Mouse (Mus musculus): Measurements from ENCODE around the gene Tmem132a. TPM values are rescaled to one million over a fixed set of nuclear protein-coding genes. Genes with fewer than 3 reads are reported as not detected.

The Tmem132a gene
- total and polyA plus RNA-seq, 3 experiments, result not detected

GRCm38 (mm10) chr19:10810176-10810492 lies 59.6 kb downstream of the Tmem132a start:
- Histone ChIP-seq H3K27me3 (ENCODE audit: control insufficient read depth in 1 of 2, insufficient read depth in 2 of 2, low read length in 2 of 2) (peaks cover 0 to 2% of the 10 kb centered on the region in 2 experiments; a peak in 2 of 4 replicates), H3K27ac (ENCODE audit: control insufficient read depth, low read depth, low read length) (no peak overlapping the region), H3K4me1 (ENCODE audit: control insufficient read depth in 1 of 2, insufficient read depth in 2 of 2, low read length in 2 of 2) (no peaks in the 10 kb centered on the region), H3K9me3 (replicated peaks; ENCODE audit: insufficient read depth, low read length) (no peaks in the 10 kb centered on the region), H3K9ac (ENCODE audit: control insufficient read depth, low read depth, low read length, poor library complexity, severe bottlenecking) (no peak overlapping the region), H3K4me3 (ENCODE audit: control insufficient read depth in 1 of 2, insufficient read depth in 1 of 2, low read depth in 2 of 2, low read length in 2 of 2) (no peak overlapping the region), H3K79me2 (ENCODE audit: control insufficient read depth, insufficient read depth, low read length, poor library complexity) (no peaks in the 10 kb centered on the region), H3K36me3 (ENCODE audit: control insufficient read depth in 1 of 2, insufficient read depth in 2 of 2, low read length in 2 of 2) (no peaks in the 10 kb centered on the region; a peak in 1 of 4 replicates)
- no peak for TF ChIP-seq SIN3A (IDR thresholded peaks at IDR 0.05; ENCODE audit: low read length)
- TF ChIP-seq GABPA (IDR thresholded peaks at IDR 0.05; ENCODE audit: low read depth, low read length), result no peak
- TF ChIP-seq NELFE (IDR thresholded peaks at IDR 0.05; ENCODE audit: low read depth, low read length), result no peak
- TF ChIP-seq ELF1 (IDR thresholded peaks at IDR 0.05; ENCODE audit: low read depth, low read length), result no peak
- no peak for TF ChIP-seq ZNF384 (IDR thresholded peaks at IDR 0.05; ENCODE audit: low read depth, low read length)
- TF ChIP-seq ETS1 (IDR thresholded peaks at IDR 0.05; ENCODE audit: low read depth, low read length), result no peak
- TF ChIP-seq E2F4 (IDR thresholded peaks at IDR 0.05; ENCODE audit: borderline replicate concordance, low read depth, low read length), result no peak
- TF ChIP-seq ZC3H11A (IDR thresholded peaks at IDR 0.05; ENCODE audit: low read depth, low read length), result no peak
- no peak for TF ChIP-seq BHLHE40 (IDR thresholded peaks at IDR 0.05; ENCODE audit: borderline replicate concordance, low read depth, low read length)
- no peak for TF ChIP-seq MEF2A (IDR thresholded peaks at IDR 0.05; ENCODE audit: extremely low read depth, insufficient replicate concordance, low read depth, low read length, poor library complexity, severe bottlenecking)
- TF ChIP-seq RAD21 (IDR thresholded peaks at IDR 0.05; ENCODE audit: low read depth, low read length), result no peak
- TF ChIP-seq CHD2 (IDR thresholded peaks at IDR 0.05; ENCODE audit: low read length), result no peak
- TF ChIP-seq NRF1 (IDR thresholded peaks at IDR 0.05; ENCODE audit: insufficient read depth, low read depth, low read length, poor library complexity, severe bottlenecking), result no peak
- TF ChIP-seq ZMIZ1 (IDR thresholded peaks at IDR 0.05; ENCODE audit: low read depth, low read length), result no peak
- no peak for DNase-seq (ENCODE audit: low read depth, low spot score)

GRCm38 (mm10) chr19:10809428-10810175 lies 60.1 kb downstream of the Tmem132a start:
- peaks cover 2% of the 10 kb centered on the region in 2 experiments; a peak in 3 of 4 replicates for H3K27me3 ChIP-seq (ENCODE audit: control insufficient read depth in 1 of 2, insufficient read depth in 2 of 2, low read length in 2 of 2)
- TF ChIP-seq JUND (IDR thresholded peaks at IDR 0.05; ENCODE audit: low read depth, low read length) (no peak), GATA1 (IDR thresholded peaks at IDR 0.05; ENCODE audit: low read depth, low read length) (no peak), E2F4 (IDR thresholded peaks at IDR 0.05; ENCODE audit: borderline replicate concordance, low read depth, low read length) (no peak), CTCF (IDR thresholded peaks at IDR 0.05 in 2 of 3, conservative IDR thresholded peaks at IDR 0.05 in 1 of 3; ENCODE audit: control insufficient read depth in 1 of 3, insufficient read depth in 1 of 3, low read depth in 2 of 3, low read length in 3 of 3, poor library complexity in 1 of 3, severe bottlenecking in 1 of 3) (no peak), SIN3A (IDR thresholded peaks at IDR 0.05; ENCODE audit: low read length) (no peak), POLR2AphosphoS5 (IDR thresholded peaks at IDR 0.05; ENCODE audit: borderline replicate concordance, low read depth, low read length) (no peak), ZC3H11A (IDR thresholded peaks at IDR 0.05; ENCODE audit: low read depth, low read length) (no peak), MAZ (IDR thresholded peaks at IDR 0.05; ENCODE audit: low read depth, low read length) (no peak), CHD2 (IDR thresholded peaks at IDR 0.05; ENCODE audit: low read length) (no peak), ZNF384 (IDR thresholded peaks at IDR 0.05; ENCODE audit: low read depth, low read length) (no peak), POLR2A (IDR thresholded peaks at IDR 0.05; ENCODE audit: control insufficient read depth in 1 of 2, insufficient read depth in 1 of 2, low read depth in 1 of 2, low read length in 2 of 2, poor library complexity in 1 of 2) (no peak), HCFC1 (IDR thresholded peaks at IDR 0.05; ENCODE audit: low read depth, low read length) (no peak)
- no peaks in the 10 kb centered on the region; a peak in 1 of 4 replicates for H3K36me3 ChIP-seq (ENCODE audit: control insufficient read depth in 1 of 2, insufficient read depth in 2 of 2, low read length in 2 of 2)
- no peak overlapping the region for H3K27ac ChIP-seq (ENCODE audit: control insufficient read depth, low read depth, low read length)
- H3K9me3 ChIP-seq (replicated peaks; ENCODE audit: insufficient read depth, low read length), result no peaks in the 10 kb centered on the region
- DNase-seq (ENCODE audit: low read depth, low spot score), result no peak
- no peak overlapping the region for H3K4me3 ChIP-seq (ENCODE audit: control insufficient read depth in 1 of 2, insufficient read depth in 1 of 2, low read depth in 2 of 2, low read length in 2 of 2)
- H3K4me1 ChIP-seq (ENCODE audit: control insufficient read depth in 1 of 2, insufficient read depth in 2 of 2, low read length in 2 of 2), result no peaks in the 10 kb centered on the region
- H3K9ac ChIP-seq (ENCODE audit: control insufficient read depth, low read depth, low read length, poor library complexity, severe bottlenecking), result no peak overlapping the region
- no peaks in the 10 kb centered on the region for H3K79me2 ChIP-seq (ENCODE audit: control insufficient read depth, insufficient read depth, low read length, poor library complexity)

All from MEL (cell line).